Mouse (Mus musculus) intestine, embryonic 15.5 days (tissue): ENCODE results near the gene Stard7. TPM values are rescaled to one million over a fixed set of nuclear protein-coding genes. Genes with fewer than 3 reads are reported as not detected.
"Not testable (repeated sequence)": the region's sequence is repeated elsewhere in the genome, so short reads cannot be mapped to it uniquely, and the experiment has no call there.

Experiments used
- ATAC-seq: fragments of 200-750 bp; cut with Nextera tagmentation; 2 replicates; pipeline ENCODE4 v1.8.0; 2017; ENCODE audit warnings: moderate TSS enrichment, moderate library complexity
- H3K27ac ChIP-seq: fragments of 300-500 bp; sonication (generic); 2 replicates; pipeline ENCODE4 v1.5.1; 2015; ENCODE audit warnings: mild to moderate bottlenecking, inconsistent platforms
- H3K27me3 ChIP-seq: fragments of 300-500 bp; sonication (generic); replicated peaks from 2 replicates; pipeline ENCODE4 v1.6.1; 2015; ENCODE audit warnings: inconsistent platforms
- H3K36me3 ChIP-seq: fragments of 300-500 bp; sonication (generic); 2 replicates; pipeline ENCODE4 v1.6.1; 2015; ENCODE audit warnings: inconsistent platforms
- H3K4me1 ChIP-seq: fragments of 300-500 bp; sonication (generic); replicated peaks from 2 replicates; pipeline ENCODE4 v1.6.1; 2015; ENCODE audit warnings: inconsistent platforms
- H3K4me2 ChIP-seq: fragments of 300-500 bp; sonication (generic); replicated peaks from 2 replicates; pipeline ENCODE4 v1.6.1; 2015; ENCODE audit warnings: mild to moderate bottlenecking, inconsistent platforms
- H3K4me3 ChIP-seq: fragments of 300-500 bp; sonication (generic); replicated peaks from 2 replicates; pipeline ENCODE4 v1.5.1; 2015; ENCODE audit warnings: inconsistent platforms
- H3K9ac ChIP-seq: fragments of 300-500 bp; sonication (generic); 2 replicates; pipeline ENCODE4 v1.6.1; 2015; ENCODE audit warnings: inconsistent platforms
- H3K9me3 ChIP-seq: fragments of 300-500 bp; sonication (generic); 2 replicates; pipeline ENCODE4 v1.6.1; 2016; ENCODE audit warnings: inconsistent platforms
- WGBS: fragments of 180-500 bp; shearing (Covaris S2); methylation state at CpG from one replicate; pipeline ENCODE4 v1.1.7; 2015; 5-methylcytosine and 5-hydroxymethylcytosine counted together
- polyA plus RNA-seq: library from polyadenylated mRNA; unstranded; fragments of >200 nt; fragmentation: Nextera tagmentation; extraction: Ambion mirVana; gene quantifications from 2 replicates; pipeline ENCODE4 v1.2.1, GENCODE M21; 2015

Gene Stard7
- polyA plus RNA-seq, 1 experiment from 2014 or later: 89.1 TPM

DNA sequence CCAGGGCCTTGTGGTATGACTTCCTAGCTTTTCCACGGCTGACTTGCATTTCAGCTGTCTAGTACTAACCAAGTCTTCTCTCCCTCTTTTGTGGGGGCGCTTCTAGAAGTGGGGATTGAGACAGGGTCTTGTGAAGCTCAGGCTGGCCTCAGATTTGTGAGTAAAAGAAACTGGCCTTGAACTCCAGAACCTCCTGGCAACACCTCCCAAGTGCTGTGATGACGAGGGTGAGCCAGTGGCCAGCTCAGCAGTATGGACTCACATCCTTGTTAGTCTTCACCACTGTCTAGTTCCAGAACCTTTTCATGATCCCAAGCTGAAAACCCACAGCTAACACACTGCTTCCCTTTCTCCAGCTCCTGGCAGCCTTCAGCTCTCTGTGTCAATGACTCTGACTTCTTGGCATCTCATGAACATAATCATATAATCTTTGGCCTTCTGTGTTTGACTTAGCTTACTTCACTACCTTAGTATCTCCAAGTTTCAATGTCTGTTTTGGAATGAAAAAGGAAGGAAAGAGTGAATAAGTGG is 15.3 kb upstream of the Stard7 start:
- Histone ChIP-seq H3K4me3 (no peak overlapping the region), H3K27me3 (no peaks in the 10 kb centered on the region), H3K4me1 (peaks cover 6% of the 10 kb centered on the region; the same call in 1 of the 2 replicates), H3K9me3 (no peaks in the 10 kb centered on the region), H3K9ac (no peak overlapping the region), H3K36me3 (peaks cover 10% of the 10 kb centered on the region; the same call in 1 of the 2 replicates), H3K4me2 (no peak overlapping the region), H3K27ac (no peak overlapping the region)
- ATAC-seq: no peak
- WGBS: 84% methylated on average over 3 of the region's 3 CpGs

DNA sequence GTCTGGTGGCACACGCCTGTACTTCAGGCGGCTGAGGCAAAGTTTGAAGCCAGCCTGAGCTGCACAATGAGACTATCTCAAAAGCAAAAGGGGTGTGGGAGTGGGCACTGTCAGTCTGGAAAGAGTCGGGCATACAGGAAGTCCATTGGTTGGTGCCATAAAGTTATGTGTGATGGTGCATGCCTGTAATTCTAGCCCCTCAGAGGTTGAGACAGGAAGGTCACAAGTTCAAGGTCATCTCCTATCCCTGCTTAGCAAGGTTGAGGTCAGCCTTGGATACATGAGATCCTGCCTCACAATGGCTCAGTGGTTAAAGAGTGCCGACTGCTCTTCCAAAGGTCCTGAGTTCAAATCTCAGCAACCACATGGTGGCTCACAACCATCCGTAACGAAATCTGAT is 14.7 kb upstream of the Stard7 start:
- no peaks in the 10 kb centered on the region for H3K9me3 ChIP-seq
- H3K4me3 ChIP-seq: no peak overlapping the region
- no peak for ATAC-seq
- 87% methylated on average over 6 of the region's 6 CpGs for WGBS
- H3K4me2 ChIP-seq: no peak overlapping the region
- H3K27me3 ChIP-seq: no peaks in the 10 kb centered on the region
- no peak overlapping the region for H3K27ac ChIP-seq
- peaks cover 6% of the 10 kb centered on the region; the same call in 1 of the 2 replicates for H3K4me1 ChIP-seq
- peaks cover 10% of the 10 kb centered on the region; the same call in 1 of the 2 replicates for H3K36me3 ChIP-seq
- H3K9ac ChIP-seq: no peak overlapping the region

DNA sequence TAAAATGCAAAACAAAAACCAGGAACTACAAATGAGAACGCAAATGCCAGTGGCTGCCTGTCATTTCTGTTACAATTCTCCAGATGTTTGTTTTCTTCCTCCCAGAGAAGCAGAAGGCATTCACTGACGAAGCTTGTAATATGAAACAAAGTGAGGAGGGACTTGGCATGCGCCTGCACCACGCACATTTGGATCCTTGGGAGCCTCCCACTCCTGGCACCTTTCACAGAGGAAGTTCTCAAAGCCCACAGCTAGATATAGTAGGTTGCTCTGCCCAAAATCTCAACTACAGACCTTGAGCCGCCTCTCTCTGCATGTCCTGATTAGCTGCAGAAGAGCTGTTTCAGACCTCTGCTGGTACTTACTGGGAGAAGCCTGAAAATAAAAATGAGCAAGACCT is 10.7 kb upstream of the Stard7 start:
- no peaks in the 10 kb centered on the region for H3K9me3 ChIP-seq

DNA sequence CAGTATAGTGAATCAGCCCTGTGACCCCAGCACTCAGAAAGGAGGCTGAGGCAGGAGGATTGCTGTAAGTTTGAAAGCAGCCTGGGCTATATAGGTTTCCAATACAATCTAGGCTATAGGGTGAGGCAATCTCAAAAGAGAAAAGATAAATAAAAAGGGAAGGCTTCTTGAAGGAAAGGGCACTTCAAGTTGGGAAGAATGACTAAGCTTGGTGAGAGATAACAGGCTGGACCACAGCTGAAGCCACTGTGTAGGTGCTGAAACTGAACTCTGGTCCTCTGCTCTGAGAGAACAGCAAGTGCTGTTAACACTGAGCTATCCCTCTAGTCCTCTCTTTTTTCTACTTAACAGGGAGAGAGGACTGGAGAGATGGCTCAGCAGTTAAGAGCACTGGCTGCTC is 7.5 kb upstream of the Stard7 start:
- H3K4me1 ChIP-seq: no peaks in the 10 kb centered on the region
- 0 out of 2 replicates have a peak, but pooled peaks cover 9% of the 10 kb centered on the region for H3K36me3 ChIP-seq
- no peaks in the 10 kb centered on the region for H3K27me3 ChIP-seq
- no peak overlapping the region for H3K4me3 ChIP-seq
- H3K9ac ChIP-seq: no peak overlapping the region
- no peak overlapping the region for H3K4me2 ChIP-seq
- H3K27ac ChIP-seq: no peak overlapping the region
- no peak for ATAC-seq
- no peaks in the 10 kb centered on the region for H3K9me3 ChIP-seq

More for the DNA sequence above, 10.7 kb upstream of the Stard7 start:
- H3K27me3 ChIP-seq: no peaks in the 10 kb centered on the region
- H3K4me1 ChIP-seq: no peaks in the 10 kb centered on the region
- no peak overlapping the region for H3K4me3 ChIP-seq
- H3K4me2 ChIP-seq: no peak overlapping the region
- no peak for ATAC-seq
- no peak overlapping the region for H3K9ac ChIP-seq
- H3K36me3 ChIP-seq: peaks cover 10% of the 10 kb centered on the region; the same call in 1 of the 2 replicates
- WGBS: 85% methylated on average over 5 of the region's 5 CpGs
- H3K27ac ChIP-seq: no peak overlapping the region

DNA sequence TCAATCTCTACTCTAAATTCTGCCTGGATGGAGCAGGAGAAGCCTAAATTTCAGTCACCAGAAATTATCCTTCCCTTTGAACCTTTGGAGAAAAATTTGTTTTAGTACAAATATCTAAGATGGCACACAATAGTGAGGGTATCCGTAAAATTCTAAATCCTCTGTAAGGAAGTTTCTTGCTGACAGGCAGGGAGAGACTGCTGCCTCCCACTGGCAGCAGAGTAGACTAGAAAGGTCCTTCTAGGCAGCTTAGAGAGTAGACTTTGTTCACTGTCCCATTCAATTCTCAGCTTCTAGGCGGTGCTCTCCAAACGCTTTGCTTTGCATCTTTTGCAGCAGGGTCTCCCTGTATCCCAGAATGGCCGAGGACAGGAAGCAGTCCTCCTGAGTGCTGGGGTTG is 2.2 kb upstream of the Stard7 start:
- no peak for ATAC-seq
- WGBS: 52% methylated on average over 4 of the region's 4 CpGs
- 0 out of 2 replicates have a peak, but pooled peaks cover 2% of the 10 kb centered on the region for H3K36me3 ChIP-seq
- no peaks in the 10 kb centered on the region for H3K27me3 ChIP-seq
- no peak overlapping the region for H3K9ac ChIP-seq
- H3K4me2 ChIP-seq: no peak overlapping the region
- H3K27ac ChIP-seq: no peak overlapping the region
- no peaks in the 10 kb centered on the region for H3K9me3 ChIP-seq
- no peak overlapping the region for H3K4me3 ChIP-seq
- no peaks in the 10 kb centered on the region for H3K4me1 ChIP-seq

DNA sequence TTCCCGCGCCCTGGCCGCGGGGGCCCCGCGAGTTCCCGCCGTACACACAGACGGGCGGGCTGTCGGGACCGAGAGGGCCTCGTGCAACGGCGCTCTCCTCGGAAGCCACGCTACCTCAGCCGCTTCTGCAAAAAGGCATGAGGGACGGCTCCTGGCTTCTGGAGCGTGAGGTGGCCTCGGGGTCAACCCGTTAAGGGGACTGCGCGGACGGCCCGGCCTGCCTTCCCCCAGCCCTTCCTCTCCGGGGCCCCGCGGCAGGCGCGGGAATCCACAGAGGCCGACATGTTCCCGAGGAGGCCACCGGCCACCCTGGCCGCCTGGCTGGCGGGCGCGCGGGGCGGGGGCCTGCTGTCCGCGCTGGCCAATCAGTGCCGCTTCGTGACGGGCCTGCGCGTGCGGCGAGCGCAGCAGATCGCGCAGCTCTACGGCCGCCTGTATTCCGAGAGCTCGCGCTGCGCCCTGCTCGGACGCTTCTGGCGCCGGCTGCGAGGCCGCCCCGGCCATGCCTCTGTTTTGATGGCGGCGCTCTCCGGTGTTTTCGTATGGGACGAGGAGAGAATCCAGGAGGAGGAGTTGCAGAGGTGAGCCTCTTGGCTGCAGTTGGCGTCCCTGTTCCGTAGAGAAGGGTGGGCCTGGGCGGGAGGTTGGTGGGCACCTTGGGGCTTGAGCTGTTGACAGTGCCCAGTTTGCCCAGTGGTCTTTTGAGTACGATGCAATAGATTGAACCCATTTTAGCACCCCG is 453 bp downstream of the Stard7 start:
- Histone ChIP-seq H3K36me3 (0 out of 2 replicates have a peak, but pooled peaks cover 4% of the 10 kb centered on the region), H3K4me1 (0 out of 2 replicates have a peak, but pooled peaks cover 3% of the 10 kb centered on the region), H3K4me2 (peak overlapping the region; percentile 68), H3K9me3 (no peaks in the 10 kb centered on the region), H3K4me3 (peak overlapping the region; percentile 100), H3K9ac (peak overlapping the region; percentile 97), H3K27ac (peak overlapping the region; percentile 99), H3K27me3 (no peaks in the 10 kb centered on the region)
- ATAC-seq: peak; percentile 96
- WGBS: under 1% methylated on average over 64 of the region's 75 CpGs

DNA sequence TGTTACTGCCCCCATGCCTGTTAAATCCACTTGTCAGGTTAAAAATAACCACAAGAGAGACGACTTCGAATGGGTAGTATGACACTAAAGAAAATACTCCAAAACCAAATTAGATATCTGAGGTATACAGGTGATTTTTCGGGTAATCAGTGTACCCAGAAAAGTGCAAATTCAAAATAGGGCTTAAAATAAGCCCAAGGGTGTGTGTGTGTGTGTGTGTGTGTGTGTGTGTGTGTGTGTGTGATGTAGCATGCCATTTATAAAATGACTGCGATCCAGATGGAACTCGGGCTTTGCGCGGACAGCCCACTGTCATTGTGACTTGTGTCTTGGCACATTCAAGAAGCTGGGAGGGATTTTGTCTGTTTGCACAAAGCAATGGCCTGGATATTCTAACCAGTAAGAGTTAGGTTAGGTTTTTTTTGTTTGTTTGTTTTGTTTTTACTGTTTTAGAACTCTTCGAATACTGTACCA is 1.1 kb downstream of the Stard7 start:
- H3K4me3 ChIP-seq: peak overlapping the region; percentile 100
- 5% methylated on average over 8 of the region's 8 CpGs for WGBS

DNA sequence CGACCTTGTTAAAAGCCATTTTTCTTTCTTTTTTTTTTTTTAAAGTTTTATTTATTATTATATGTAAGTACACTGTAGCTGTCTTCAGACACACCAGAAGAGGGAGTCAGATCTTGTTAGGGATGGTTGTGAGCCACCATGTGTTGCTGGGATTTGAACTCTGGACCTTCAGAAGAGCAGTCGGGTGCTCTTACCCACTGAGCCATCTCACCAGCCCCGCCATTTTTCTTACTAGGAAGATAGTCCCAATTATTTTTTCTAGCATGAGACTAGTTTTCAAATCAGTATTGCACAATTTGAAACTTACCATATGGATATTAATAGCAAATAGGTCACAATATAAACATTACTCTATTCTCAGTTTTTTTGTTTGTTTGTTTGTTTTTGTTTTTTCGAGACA is 2.0 kb downstream of the Stard7 start:
- H3K36me3 ChIP-seq, H3K4me1 ChIP-seq, H3K9me3 ChIP-seq, H3K4me3 ChIP-seq, ATAC-seq, H3K27me3 ChIP-seq, H3K9ac ChIP-seq, H3K27ac ChIP-seq: not testable (repeated sequence)
- 88% methylated on average over 4 of the region's 4 CpGs for WGBS
- H3K4me2 ChIP-seq: peak overlapping the region; percentile 38; the same call in 1 of the 2 replicates

More for the DNA sequence above, 1.1 kb downstream of the Stard7 start:
- Histone ChIP-seq H3K4me2 (peak overlapping the region; percentile 68), H3K9ac (peak overlapping the region; percentile 97), H3K27ac (peak overlapping the region; percentile 99; the same call in 1 of the 2 replicates), H3K9me3 (no peaks in the 10 kb centered on the region), H3K36me3 (0 out of 2 replicates have a peak, but pooled peaks cover 4% of the 10 kb centered on the region), H3K4me1 (0 out of 2 replicates have a peak, but pooled peaks cover 3% of the 10 kb centered on the region), H3K27me3 (no peaks in the 10 kb centered on the region)
- ATAC-seq: no peak

DNA sequence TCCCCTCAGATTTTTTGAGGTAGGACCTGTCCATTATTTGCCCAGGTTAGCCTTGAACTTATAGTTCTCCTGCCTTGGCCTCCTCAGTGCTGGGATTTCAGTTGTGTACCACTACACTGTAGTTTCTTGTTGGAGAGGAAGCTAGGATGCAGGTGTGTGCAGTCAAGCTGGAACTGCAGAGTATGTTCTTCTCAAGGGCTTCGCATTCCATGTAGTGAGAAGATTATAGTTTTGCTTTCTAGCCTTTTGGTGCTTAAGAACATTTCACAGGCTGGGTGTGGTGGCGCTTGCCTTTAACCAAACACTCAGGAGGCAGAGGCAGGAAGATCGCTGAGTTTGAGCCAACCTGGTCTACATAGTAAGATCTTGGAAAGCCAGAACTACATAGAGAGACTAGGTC is 2.8 kb downstream of the Stard7 start:
- 94% methylated on average over 3 of the region's 3 CpGs for WGBS
- 0 out of 2 replicates have a peak, but pooled peaks cover 4% of the 10 kb centered on the region for H3K36me3 ChIP-seq
- H3K9ac ChIP-seq: no peak overlapping the region
- no peak overlapping the region for H3K4me3 ChIP-seq
- no peak for ATAC-seq
- no peak overlapping the region for H3K27ac ChIP-seq
- no peaks in the 10 kb centered on the region for H3K27me3 ChIP-seq
- no peaks in the 10 kb centered on the region for H3K9me3 ChIP-seq
- H3K4me1 ChIP-seq: 0 out of 2 replicates have a peak, but pooled peaks cover 3% of the 10 kb centered on the region
- no peak overlapping the region for H3K4me2 ChIP-seq

DNA sequence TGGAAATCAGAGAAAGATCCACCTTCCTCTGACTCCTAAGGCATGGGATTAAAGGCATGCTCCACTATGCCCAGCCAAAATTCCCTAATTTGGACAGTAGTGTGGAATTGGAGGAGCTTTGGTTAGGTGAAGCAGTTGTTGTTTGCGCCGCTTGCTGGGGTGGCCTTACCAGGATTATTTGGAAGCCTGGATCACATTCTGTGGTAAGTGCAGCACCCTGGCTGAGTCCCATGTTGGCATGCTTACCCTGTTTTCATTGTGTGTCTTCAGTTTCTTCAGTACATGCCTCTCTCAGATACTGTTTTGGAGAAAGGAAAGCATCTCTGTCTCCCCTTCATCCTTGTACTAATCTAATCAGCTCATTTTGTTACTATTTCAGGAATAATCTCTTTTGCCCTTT is 4.6 kb downstream of the Stard7 start:
- no peak overlapping the region for H3K27ac ChIP-seq

DNA sequence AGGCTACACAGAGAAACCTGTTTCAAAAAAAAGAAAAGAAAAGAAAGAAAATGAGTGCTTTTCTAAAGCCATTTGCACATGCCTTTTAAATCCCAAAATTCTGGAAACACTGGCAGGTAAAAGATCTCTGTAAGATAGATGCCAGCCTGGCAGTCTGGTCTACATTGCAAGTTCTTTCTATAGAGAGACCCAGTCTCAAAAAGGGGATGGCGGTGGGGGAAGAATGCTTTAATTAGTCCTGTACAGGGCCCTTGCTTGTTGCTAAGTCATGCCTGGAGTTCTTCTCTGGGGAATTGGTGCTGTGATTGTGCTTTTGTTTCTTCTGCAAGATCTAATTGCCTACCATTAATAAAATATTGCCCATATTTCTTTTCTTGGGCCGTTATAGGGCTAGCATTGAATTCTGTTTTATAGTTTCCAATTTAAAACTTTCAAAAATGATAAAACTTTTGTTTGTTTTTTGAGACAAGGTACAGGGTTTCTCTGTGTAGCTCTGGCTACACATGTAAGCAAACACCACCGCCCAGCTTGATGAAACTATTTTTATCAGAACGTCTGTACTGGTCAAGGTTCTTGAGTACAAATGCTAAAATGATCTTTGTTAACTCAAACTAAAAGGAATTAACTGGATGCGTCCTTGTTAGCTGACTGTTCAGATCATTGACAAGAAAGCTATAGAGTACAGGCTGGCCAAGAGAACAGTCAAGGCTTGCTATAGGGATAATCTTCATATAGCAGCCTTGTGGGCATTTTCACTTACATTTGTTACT is 5.7 kb downstream of the Stard7 start:
- ATAC-seq: no peak
- H3K36me3 ChIP-seq: 0 out of 2 replicates have a peak, but pooled peaks cover 4% of the 10 kb centered on the region
- H3K27ac ChIP-seq: no peak overlapping the region
- 0 out of 2 replicates have a peak, but pooled peaks cover 3% of the 10 kb centered on the region for H3K4me1 ChIP-seq
- H3K4me2 ChIP-seq: no peak overlapping the region
- WGBS: 70% methylated on average over 5 of the region's 5 CpGs
- H3K9ac ChIP-seq: no peak overlapping the region
- H3K9me3 ChIP-seq: no peaks in the 10 kb centered on the region
- H3K27me3 ChIP-seq: no peaks in the 10 kb centered on the region
- no peak overlapping the region for H3K4me3 ChIP-seq

More for the DNA sequence above, 4.6 kb downstream of the Stard7 start:
- WGBS: 90% methylated on average over 2 of the region's 2 CpGs
- Histone ChIP-seq H3K9ac (no peak overlapping the region), H3K27me3 (no peaks in the 10 kb centered on the region), H3K4me3 (no peak overlapping the region), H3K9me3 (no peaks in the 10 kb centered on the region), H3K36me3 (0 out of 2 replicates have a peak, but pooled peaks cover 4% of the 10 kb centered on the region), H3K4me1 (0 out of 2 replicates have a peak, but pooled peaks cover 3% of the 10 kb centered on the region), H3K4me2 (no peak overlapping the region)
- ATAC-seq: no peak

DNA sequence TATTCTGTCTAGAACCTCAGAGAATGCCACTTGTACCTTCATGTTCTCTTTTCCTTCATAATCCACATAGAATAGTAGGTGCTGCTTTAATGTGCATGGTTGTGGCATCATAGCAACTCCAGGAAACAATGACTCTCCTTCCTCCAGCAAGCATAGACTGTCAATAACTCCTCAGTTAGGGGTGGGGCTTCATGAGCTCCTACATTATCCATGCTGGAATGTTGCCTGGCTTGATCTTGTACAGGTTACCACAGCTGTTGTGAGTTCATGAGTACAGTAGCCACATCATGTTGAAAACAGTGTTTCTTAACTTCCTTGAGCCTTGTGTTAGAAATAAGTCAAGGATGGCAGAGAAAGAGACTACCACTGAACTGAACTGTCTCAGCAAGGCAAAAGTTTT is 8.1 kb downstream of the Stard7 start:
- H3K4me2 ChIP-seq: no peak overlapping the region
- H3K4me3 ChIP-seq: no peak overlapping the region
- ATAC-seq: no peak
- no peaks in the 10 kb centered on the region for H3K9me3 ChIP-seq
- no peaks in the 10 kb centered on the region for H3K27me3 ChIP-seq
- 0 out of 2 replicates have a peak, but pooled peaks cover 3% of the 10 kb centered on the region for H3K4me1 ChIP-seq
- H3K9ac ChIP-seq: no peak overlapping the region
- H3K27ac ChIP-seq: no peak overlapping the region
- no peaks in the 10 kb centered on the region for H3K36me3 ChIP-seq
